Mouse (Mus musculus) gastrocnemius, postnatal 25 days (tissue): ENCODE results near the gene Vmn1r65. TPM values are rescaled to one million over a fixed set of nuclear protein-coding genes. Genes with fewer than 3 reads are reported as not detected.
"Not testable (repeated sequence)": the region's sequence is repeated elsewhere in the genome, so short reads cannot be mapped to it uniquely, and the experiment has no call there.

Source experiments
- DNase-seq: peaks from one replicate; pipeline ENCODE4 v3.0.0; 2022
- long read RNA-seq, 2 experiments: library from polyadenylated mRNA; stranded (forward); transcript quantifications; one replicate each; pipeline ENCODE4 v2.0.0; 2021
- total RNA-seq, 2 experiments: library from RNA; stranded (reverse); gene quantifications; 1 replicate in 1 of 2; 2 replicates in 1 of 2; pipeline ENCODE4 v1.2.3; 2021

Gene Vmn1r65
- not detected for total RNA-seq
- long read RNA-seq, experiment 1: 0 reads
- long read RNA-seq, experiment 2: 0 reads

- DNase-seq: no peak
Observed at GRCm38 (mm10) chr7:6010910-6011309, at the start of gene Vmn1r65. Gene Vmn1r65, minus strand, starts transcription at chr7:6011010.

DNA sequence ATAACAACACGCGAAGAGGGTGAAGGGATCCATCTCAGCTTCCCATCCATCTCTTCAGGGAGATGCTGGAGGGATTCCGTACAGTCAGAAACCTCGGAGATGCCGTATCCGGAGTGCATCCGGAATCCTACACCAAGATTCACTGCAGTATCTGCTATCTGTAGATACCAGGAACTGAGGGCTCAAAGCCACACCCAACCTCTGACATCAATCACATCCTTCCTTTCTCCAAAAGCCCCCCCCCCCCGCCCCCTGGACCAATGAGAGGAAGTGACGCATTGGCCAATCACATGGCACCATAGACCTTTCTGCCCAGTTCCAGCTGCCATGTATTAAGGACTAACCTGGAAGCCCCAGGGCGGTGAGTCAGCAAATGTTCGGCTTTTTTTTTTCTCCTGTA is 34.1 kb upstream of the Vmn1r65 start, which contains the start of gene Nlrp4c:
Nlrp4c (plus strand) TSS at position 301 of the 400 bp plus-strand sequence.
- DNase-seq: no peak

- DNase-seq: not testable (repeated sequence)
Observed at GRCm38 (mm10) chr7:5982426-5982825, 28.4 kb downstream of the Vmn1r65 start.

GRCm38 (mm10) chr7:5972546-5972945 is 38.3 kb downstream of the Vmn1r65 start:
- not testable (repeated sequence) for DNase-seq

Other genes with a start within 250 kb of the Vmn1r65 start
- gene Vmn1r63, start 205.6 kb downstream of the Vmn1r65 start, total RNA-seq: not detected
- gene Vmn1r64, start 126.5 kb downstream of the Vmn1r65 start, total RNA-seq: not detected
- not detected for gene Nlrp4c, start 34.2 kb upstream of the Vmn1r65 start, total RNA-seq
- 10 to 100 TPM; 27.3 to 30.7 TPM for gene Zfp787, start 145.0 kb upstream of the Vmn1r65 start, total RNA-seq
- 1 to 10 TPM; 4.0 to 7.6 TPM for gene Zfp444, start 161.2 kb upstream of the Vmn1r65 start, total RNA-seq
- gene Galp, start 186.1 kb upstream of the Vmn1r65 start, total RNA-seq: not detected
- not detected for gene Zscan5b, start 211.3 kb upstream of the Vmn1r65 start, total RNA-seq
- not detected for gene Epp13, start 241.7 kb upstream of the Vmn1r65 start, total RNA-seq